Mouse (Mus musculus) lung, postnatal 14 days (tissue): ENCODE data around the gene Camk1d.
A peak's percentile ranks its signal among the peaks of the same experiment; 100 is the strongest.

Source experiments
- DNase-seq: peaks from one replicate; pipeline ENCODE4 v3.0.0; 2021

Camk1d gene

DNA sequence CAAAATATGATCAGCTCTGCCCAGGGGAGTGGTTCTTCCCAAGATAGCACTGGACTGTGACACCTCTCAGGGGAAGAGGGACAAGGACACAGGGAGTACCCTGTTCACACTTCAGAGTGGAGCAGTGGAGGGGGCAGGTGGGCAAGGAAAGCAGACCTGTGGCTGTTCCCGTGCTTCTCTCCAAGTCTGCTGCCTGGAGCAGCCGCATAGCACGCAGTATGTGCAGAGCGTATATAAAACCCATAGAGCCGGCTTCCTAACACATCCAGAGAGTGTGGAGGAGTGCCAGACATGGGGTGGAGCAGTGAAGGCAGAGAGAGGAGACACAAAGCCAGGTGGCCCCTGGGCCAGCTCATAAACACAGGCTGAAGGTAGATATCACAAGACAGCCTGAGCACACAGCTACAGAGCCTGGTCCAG, 256.2 kb downstream of the Camk1d start:
- DNase-seq: no peak

DNA sequence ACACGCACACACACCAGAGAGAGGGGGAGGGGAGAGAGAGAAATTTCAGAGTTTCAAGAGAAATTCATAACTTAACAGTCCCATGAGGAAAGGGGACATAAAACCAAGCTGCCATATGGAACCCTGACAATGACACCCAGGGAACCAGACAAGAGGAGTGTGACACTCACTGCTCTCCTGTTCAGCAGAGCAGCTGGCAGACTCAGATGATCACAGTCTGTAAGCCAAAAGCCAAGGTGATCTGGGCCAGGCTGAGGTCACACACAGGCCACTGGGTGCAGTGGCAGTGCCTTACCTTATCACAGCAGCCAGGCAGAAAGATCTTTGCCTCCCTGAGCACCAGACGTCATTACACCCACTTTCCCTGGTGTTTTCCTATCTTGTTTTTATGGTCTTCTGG, 258.2 kb downstream of the Camk1d start:
- DNase-seq: no peak

DNA sequence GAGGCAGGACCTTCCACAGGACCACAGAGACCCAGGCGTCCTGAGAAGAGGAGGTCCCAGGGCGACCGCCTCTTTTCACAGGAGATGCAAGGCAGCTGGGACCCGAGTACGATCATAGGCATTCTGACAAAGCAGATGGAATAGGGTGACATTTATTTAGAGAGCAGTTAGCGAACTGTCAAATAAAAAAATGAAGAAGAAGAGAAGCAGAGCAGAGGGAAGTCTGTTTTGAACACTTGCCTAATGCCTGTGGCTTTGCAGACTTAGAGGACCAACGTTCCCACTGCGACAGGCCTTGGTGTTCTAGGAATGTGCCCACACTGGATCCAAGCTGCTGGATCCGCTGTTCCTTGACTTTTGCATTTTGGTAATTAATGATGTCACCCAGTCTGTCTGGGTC, 259.5 kb downstream of the Camk1d start:
- DNase-seq: no peak

DNA sequence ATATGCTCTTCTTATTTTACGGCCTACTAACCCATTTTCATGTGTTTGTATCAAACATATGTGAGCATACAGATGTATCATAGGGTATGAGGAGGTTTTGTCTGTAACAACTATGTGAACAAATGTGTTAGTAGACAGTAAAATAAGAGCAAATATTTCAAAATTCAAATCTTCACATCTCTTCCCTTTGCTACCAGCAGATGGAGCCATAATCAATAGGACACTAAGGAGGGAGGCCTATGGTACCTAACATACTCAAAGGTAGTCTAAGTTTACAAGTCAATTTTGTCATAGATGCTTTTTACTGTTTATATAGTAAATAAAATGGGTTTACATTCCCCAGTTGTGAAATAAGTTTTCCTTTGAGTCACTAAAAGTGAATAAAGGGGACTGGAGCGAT, 262.7 kb downstream of the Camk1d start:
- peak; percentile 26 for DNase-seq

DNA sequence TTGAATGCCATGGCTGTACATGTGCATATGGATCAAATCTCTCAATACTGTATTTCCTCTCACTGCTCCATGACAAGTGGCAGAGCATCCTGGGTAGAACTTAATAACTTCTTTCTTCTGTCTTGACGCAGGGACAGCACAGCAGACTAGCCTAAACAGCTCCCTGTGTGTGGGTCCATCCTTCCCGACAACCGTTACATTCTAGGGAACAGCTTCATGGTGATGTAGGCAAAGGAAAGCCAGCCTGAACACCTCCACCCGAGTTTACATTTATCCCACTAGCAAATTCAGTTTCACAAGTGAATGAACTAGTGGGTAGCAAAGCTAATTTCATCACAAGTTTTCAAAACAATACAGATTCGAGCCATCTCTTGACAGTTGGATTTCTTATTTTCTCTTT, 269.0 kb downstream of the Camk1d start:
- no peak for DNase-seq

DNA sequence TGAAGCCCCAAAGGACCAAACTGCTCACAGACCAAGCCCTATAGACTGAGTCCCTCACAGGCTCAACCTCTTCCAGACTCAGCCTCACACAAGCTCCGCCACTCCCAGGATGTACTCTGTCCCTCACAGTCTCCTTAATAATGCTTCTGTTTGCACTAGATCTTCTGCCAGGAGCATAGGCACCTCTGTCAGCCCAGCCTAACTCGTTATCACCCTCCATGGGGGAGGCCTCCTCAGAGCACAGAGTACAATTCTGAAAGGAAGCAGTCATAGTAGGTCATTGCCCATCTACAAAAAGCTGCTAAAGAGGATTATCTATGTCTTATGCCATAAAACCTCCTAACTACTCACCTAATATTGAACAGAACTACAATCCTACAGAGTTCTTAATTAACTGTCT, 276.6 kb downstream of the Camk1d start:
- DNase-seq: no peak

DNA sequence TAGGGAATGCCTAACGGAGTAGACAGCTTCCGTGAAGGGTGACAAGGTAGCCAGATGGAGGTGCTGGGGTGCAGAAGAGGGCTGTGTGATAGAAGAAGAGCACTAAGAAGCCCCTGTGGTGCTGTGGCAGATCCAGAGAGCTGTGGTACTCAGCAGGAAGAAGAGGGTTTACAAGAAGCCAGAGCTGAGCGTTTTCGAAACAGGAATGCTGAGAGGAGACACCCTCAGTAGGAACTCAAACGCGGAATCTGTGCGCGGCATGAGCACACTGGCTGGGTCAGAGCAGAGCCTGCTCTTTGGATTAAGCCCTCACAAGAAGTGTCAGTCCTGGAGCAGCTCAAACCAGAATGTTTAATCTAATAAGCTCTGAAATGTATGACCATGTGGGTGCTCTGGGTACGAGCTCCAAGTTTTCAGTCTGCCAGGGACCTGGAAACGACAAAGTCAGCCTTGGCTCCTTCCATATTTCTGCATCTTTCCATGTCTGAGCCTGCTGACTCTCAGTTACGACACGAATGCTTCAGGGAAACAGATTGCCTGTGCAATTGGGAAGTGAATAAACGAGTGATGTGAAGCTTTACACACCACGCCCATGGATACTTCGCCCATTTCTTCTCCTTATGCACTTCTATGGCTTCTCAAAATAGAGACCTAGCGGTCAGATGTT, 278.6 kb downstream of the Camk1d start:
- no peak for DNase-seq

DNA sequence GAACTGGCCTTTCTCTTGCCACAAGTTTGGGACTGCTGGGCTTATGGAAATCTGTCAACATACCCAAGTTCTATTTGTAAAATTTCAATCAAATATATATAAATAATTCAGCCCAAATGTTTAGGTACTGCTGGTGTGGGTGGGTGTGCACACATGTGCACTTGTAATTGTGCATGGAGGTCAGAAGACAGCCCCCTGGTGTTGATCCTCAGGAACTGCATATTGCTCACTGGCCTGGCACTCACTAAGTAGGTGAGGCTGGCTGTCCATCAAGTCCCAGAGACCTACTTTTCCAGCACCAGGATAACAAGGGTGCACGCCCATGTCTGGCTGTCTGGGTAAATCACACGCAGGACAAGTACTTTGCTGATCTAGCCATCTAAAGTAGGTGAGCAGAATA, 283.0 kb downstream of the Camk1d start:
- no peak for DNase-seq

DNA sequence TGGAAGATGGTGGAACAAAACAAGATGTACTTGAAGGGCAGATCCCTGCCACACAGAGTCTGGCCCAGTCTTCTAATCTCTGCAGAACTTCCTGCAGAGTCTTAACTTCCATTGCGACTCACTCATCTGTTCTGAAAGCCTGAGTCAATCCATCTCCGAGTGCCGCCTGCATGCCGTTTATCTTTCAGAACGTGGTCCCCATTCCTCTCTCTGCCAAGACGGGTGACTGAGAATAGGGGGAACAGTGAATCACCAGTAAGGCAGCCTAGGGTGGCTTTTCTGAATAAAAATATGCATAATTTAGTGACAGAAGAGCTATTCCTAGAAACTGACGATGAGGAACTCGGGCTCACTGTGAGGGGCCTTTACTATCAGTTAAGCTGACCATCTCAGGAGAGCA, 284.4 kb downstream of the Camk1d start:
- no peak for DNase-seq

DNA sequence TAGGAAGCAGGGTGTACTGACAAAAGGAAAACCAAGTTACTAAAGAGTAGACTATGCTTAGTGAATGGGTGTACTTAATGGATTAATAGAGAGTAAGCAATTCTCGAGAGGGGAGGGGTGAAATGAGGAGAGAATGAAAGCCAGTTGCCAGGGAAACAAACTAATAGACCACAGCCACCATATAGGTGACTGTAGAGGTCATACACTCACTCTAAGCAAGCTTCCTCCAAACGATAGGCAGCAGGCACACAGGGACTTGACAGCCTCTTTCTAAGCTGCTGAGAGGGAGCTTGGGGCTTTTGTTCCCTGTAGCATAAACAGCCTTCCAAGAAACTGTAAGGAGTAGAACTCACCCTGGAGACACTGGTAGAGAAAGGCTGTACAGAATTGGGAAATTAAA, 288.2 kb downstream of the Camk1d start:
- no peak for DNase-seq

DNA sequence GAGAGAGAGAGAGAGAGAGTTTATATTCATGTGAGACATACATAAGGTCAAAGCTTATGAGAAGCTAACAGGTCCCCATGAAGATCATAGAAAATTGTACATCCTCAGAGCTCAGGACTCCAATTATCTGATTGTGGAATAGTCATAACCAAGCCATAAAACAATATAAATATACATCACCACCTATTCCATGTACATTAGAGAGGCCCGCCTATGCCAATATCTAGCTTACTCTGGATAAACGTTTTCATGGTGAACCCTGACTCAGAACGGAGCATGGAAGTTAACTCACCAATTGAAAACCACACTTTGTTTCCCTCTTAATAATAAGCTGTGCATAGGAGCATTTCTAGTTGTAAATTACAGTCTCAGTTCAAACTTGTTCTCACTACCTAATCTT, 288.7 kb downstream of the Camk1d start:
- DNase-seq: no peak

DNA sequence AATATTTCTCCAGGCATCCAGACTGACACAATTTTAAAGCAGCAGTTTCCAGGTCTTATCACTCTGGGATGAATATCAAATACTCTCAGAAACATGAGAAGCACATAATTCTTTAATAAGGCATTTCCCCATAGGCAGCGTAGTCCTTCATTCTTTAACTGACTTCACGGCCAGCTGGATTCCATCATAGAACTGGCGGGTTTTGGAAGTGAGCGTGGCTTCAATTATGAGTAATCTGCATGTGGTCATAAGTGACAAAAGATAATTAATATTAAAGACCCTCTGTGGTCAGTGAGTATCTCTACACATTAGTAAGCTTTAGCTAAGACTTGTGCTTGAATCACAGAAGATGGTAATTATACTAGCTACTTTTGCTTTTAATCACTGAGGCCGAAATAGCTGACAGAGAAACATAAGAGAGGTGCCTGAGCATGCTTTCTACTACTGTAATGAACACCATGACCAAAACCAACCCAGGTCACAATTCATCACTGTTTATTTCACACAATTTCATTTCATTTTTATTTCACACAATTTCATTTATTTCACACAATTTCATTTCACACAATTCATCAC, 293.6 kb downstream of the Camk1d start:
- no peak for DNase-seq

DNA sequence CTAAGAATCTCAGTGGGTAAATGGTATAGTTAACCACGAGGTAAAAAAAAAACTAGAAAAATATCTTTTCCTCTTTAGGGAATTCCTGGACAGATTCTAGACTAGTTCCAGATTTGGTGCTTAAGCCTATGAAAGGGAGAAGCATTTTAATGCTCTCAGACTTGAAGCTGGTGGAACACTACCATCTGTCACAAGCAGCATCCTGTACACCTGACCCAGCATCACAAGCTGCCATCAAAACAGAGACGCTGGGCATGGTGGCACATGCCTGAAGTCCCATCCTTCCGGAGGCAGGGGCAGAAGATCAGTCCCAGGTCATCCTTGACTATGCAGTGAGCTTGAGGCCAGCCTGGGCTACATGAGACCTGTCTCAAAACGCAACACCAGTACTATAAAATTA, 295.5 kb downstream of the Camk1d start:
- DNase-seq: no peak

DNA sequence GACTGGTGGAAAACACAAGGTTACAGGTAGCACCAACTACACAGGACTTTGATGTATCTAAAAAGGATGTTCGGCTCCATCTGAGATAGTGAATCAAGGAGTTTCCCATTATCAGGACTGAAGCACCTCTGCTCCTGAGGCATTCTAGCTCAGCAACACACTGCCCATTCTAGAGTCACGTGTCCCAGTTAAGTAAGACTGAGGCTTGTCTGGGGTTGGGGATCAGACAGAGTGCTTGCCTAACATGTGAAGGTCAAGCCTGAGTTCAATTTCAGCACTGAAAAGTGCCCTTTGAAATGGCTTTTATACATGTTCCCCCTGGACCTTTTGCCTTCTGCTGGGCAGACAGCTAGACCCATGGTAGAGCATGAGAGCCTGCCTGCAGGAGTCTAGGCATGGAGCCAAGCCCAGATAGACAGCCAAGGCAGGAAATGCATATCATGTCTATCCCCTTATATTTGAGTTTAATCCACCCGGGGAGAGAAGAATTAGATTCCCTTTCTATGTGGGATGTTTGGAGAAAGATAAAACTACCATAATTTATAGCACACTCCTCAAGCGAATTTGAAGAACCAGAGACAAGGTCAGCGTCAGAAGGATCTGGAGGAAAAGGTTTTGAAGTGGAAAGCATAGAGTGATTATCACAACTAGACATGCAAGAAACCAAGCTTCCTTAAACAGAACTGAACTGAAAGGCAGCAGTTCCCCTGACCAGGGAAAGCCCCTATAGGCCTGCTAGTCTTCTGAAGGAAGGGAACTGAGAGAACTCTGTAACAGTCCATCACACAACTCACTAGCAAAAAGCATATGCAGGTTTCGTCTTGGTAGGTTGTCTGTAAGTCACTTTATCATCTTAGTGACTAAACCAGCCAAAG, 296.9 kb downstream of the Camk1d start:
- no peak for DNase-seq

DNA sequence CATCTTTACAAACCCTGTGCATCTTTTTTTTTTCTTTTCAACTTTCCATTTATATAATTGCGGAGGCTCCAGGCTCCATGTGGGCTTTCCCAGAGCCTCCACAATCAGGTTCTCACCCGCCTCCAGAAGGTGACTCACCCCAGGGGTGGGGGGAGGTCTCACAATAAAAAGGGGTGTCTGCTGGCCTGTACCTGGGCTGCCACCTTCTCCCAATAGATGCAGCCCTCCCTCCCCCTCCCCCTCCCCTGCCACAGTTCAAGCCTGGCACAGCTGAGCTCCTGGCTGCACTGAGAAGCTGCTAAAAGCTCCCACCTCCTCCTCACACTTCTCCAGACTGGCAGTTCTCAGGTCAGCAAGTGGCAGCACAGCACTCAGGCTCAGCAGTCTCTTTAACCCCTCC, 302.5 kb downstream of the Camk1d start:
- DNase-seq: no peak

DNA sequence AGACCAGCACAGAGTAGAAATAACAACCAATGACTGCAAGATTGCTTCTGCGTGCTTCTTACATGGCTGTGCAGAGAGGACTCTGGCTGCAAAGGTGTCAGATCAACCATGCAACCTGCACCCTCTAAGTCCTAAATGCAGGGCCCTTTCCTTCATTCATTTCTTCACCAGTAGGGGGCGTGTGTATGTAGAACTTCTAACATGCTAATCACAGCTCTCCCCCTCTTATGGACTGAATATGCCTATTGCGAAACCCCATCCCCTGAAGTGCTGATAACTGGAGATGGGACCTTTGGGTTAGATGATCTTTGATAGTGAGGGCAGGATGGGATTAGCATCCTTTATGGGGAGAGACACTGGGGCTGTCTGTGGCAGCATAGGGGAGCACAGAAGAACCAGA, 310.5 kb downstream of the Camk1d start:
- DNase-seq: peak; percentile 38

DNA sequence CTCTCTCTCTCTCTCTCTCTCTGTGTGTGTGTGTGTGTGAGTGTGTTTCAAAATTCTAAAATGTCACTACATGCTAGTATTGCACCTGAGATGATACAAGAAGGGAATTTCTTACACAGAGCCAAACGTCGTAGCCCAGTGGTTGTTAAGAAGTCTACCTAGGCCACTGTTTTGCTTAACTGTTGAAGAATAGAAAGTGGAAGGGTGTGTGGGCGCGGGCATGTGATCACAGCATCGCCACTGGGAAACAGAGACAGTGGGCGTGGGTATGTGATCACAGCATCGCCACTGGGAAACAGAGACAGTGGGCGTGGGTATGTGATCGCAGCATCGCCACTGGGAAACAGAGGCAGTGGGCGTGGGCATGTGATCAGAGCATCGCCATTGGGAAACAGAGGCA, 312.3 kb downstream of the Camk1d start:
- no peak for DNase-seq

DNA sequence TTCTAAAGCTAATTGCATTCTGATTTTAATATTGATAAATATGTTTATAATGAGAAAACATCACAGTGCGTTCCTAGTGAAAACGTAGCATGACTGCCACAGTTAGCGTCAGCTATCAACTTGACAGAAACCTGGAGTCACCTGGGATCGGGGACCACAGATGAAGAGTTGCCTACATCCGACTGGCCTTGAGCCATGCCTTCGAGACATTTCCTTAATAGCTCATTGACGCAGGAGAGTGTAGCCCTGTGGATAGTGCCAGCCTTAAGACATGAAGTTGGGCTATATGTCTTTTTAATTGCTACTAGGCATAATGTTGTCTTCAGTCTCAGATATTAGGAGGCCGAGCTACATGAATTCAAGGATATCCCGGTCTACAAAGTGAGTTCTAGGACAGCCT, 315.8 kb downstream of the Camk1d start:
- DNase-seq: no peak

DNA sequence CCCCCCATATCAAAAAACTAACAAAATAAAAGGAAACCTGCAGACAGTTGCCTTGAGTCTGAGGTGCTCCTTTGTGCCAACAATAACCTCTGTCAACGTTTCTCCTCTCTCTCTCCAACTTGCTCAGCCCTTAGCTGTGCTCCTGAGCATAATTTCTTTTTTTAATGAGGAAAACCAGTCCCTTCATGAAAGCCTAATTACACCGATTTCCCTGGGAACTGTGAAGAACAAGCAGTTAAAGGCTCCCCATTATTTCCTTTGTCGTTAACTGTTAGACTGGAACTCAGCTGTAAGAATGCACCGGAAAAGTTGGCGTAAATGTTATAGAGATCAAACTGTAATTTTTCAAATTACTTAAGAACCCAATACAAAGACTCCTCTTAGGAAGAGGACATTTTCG, 316.3 kb downstream of the Camk1d start:
- no peak for DNase-seq

DNA sequence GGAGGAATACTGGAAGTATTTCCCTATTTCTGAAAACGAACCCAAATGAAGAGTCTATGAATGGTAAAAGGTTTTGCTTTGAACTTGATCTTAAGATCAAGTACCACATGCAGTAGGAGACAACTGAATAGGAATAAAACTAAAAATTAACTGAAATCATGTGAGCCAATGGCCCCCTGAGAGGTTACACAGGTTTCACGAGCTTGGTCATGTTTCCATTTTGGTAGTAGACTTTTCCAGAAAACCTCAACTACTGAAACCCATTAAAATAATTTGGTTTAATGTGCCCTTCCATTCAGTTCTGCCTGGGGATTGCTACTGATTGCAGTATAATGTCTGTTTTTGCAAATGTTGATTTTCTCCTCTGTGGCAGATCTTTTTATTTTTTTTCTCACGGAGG, 316.8 kb downstream of the Camk1d start:
- no peak for DNase-seq

DNA sequence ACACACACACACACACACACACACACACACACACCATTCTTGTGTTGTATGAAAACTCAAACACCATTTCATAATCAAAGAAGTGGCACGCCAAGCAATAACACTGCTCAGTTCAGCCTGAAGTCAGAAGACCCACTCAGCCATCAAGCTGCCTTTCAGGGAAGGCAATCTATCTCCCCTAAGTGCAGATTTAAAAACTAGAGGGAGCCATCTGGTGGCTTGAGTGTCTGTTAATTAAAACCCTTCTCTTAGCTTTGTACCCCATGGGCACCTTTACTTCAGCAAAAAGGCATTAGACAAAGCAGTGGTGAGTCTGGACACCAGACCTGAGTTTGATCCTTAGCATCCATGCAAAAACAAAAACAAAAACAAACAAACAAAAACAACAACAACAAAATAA, 317.9 kb downstream of the Camk1d start:
- peak; percentile 6 for DNase-seq

DNA sequence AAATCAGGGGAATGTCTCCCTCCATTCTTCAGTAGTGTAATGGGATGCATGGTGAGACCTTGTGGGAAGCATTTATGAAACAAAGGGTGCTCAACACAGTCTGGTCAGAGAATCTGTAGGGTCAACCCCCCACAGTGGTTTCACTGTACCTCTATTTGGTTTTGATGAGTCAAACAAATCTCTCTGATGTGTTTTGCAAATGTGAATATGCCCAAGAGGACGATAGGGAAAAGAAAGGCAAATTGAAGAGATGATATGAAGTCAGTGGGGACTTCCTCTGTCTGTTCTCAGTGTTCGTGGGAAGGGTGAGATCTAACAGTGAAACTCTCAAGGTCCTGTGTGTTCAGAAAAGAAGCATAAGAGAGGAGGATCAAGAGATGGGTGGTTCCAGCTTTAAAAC, 318.4 kb downstream of the Camk1d start:
- DNase-seq: no peak

DNA sequence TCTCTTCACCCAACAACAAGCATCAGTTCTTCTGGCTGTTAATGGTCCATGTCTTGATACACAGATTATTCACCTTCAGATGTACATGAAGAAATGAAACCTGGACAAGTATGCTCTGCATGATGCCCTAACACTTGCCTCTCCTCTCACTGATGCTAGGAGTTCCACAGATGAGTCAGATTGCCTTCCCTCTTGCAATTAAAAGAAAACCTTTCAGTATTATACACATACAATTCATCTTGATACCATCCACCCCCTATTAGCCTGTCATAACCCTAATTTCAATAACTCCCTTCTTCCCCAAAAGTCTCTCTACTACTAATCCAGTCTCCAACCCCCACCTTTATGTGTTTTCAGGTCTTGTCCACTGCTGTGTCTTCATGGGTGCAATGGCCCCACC, 321.4 kb downstream of the Camk1d start:
- DNase-seq: no peak

DNA sequence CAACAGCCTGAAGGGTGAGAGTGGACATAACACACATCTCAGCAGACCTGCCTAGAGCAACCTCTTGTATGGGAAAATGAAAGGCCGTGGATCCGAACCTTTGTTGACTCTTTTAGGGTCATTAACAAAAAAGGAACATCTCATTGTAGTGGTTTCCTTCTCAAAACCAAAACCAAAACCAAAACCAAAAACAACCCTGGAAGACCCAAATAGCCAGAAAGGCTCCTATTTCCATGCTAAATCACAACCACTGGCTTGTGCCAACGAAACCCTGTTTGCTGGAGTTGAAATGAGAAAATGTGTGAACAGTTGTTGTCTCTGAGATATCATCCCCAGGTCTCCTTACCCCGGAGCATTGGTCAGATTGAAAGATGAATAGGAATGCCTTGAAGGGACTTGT, 321.8 kb downstream of the Camk1d start:
- DNase-seq: no peak
